8 mouse cellular contexts compared by ENCODE assay signal in genomic region chr5:125177481-125178134, GRCm38 (mm10). TPM values are rescaled to one million over a fixed set of nuclear protein-coding genes. Genes with fewer than 3 reads are reported as not detected.
DNase-seq lines count a peak whose midpoint lies in the region; ATAC-seq lines count a peak whose summit lies in the region.

No protein-coding gene starts in this region.

- ATAC-seq in hindbrain, embryonic 14.5 days (ENCODE audit: low FRiP score), result peak; percentile 29; the same call in 1 of the 2 replicates

- H3K27me3 ChIP-seq in hindbrain, embryonic 14.5 days (ENCODE audit: control insufficient read depth, insufficient read depth, low read length), result no peaks in the 10 kb centered on the region

- peak overlapping the region; percentile 87 for H3K9ac ChIP-seq in hindbrain, embryonic 14.5 days

- under 1% methylated on average over 42 of the region's 44 CpGs for WGBS in hindbrain, embryonic 14.5 days

- no peaks in the 10 kb centered on the region for H3K36me3 ChIP-seq in hindbrain, embryonic 14.5 days (replicated peaks; ENCODE audit: control insufficient read depth, insufficient read depth)

- peaks cover 59% of the 10 kb centered on the region for H3K4me1 ChIP-seq in hindbrain, embryonic 14.5 days (replicated peaks; ENCODE audit: control insufficient read depth, insufficient read depth, low read length)

- H3K27ac ChIP-seq in hindbrain, embryonic 14.5 days, result peak overlapping the region; percentile 92

- DNase-seq in Muller cell, postnatal 12 days (ENCODE audit: inconsistent ontology term), result peak; percentile 88
- DNase-seq in cerebellum, adult 9-10 months, result peak; percentile 83
- peak; percentile 85 to 86 for DNase-seq in frontal cortex, postnatal 36 days (ENCODE audit: low spot score in 2 of 2)
- DNase-seq in hindbrain, embryonic 14.5 days (ENCODE audit: low spot score), result peak; percentile 80
- DNase-seq in left cerebral cortex, adult 18-20 months (ENCODE audit: low spot score in 2 of 2), result peak; percentile 78 to 93
- peak; percentile 91 for DNase-seq in lung, postnatal 36 days
- peak; percentile 85 to 88 for DNase-seq in right cerebral cortex, adult 2 months (ENCODE audit: low spot score in 2 of 2)
- DNase-seq in urinary bladder, postnatal 4 days (ENCODE audit: low spot score in 2 of 2), result peak; percentile 85

- H3K4me2 ChIP-seq in hindbrain, embryonic 14.5 days (replicated peaks), result peak overlapping the region; percentile 86

- H3K9me3 ChIP-seq in hindbrain, embryonic 14.5 days (ENCODE audit: control insufficient read depth, low read length), result no peaks in the 10 kb centered on the region

- peak overlapping the region; percentile 78 for H3K4me3 ChIP-seq in hindbrain, embryonic 14.5 days (replicated peaks; ENCODE audit: low read length)

RNA-seq across cellular contexts. Expression of gene Ncor2, which starts 1.4 kb away (rescaled TPM):
- 26.0 and 27.4 TPM in 2 replicates for polyA plus RNA-seq in hindbrain, embryonic 14.5 days (2014; fragmentation: Nextera tagmentation; extraction: Ambion mirVana)
- 100 to 1,000 TPM; 177 to 208 TPM for total RNA-seq in left cerebral cortex, adult 18-20 months (2021)

Comparison
In these comparisons a context has a peak if more than half of its experiments do, and no peak if none do; other contexts are left out.
1. Peak in every context shown above with its lines: DNase-seq, ATAC-seq, H3K4me3 ChIP-seq and H3K27ac ChIP-seq.